Mouse (Mus musculus) adrenal gland, postnatal 36 days (tissue): Measurements from ENCODE around the gene Steap3. TPM values are rescaled to one million over a fixed set of nuclear protein-coding genes. Genes with fewer than 3 reads are reported as not detected.
"Not testable (repeated sequence)": the region's sequence is repeated elsewhere in the genome, so short reads cannot be mapped to it uniquely, and the experiment has no call there.

Experiments used
- DNase-seq, 2 experiments: peaks; one replicate each; pipeline ENCODE4 v3.0.0; 2021; ENCODE audit warnings: mixed read lengths in 1 of 2
- long read RNA-seq, 2 experiments: library from polyadenylated mRNA; stranded (forward); transcript quantifications; one replicate each; pipeline ENCODE4 v2.0.0; 2021; ENCODE audit warnings: borderline sequencing depth in 2 of 2
- total RNA-seq, 2 experiments: library from RNA; stranded (reverse); gene quantifications; 2 replicates each; pipeline ENCODE4 v1.2.3; 2021

Steap3 gene
- total RNA-seq: 10 to 100 TPM; 21.9 to 48.2 TPM
- long read RNA-seq, experiment 1, transcript Steap3-202 (5 exons, 2,752 nt): major isoform, 9 of 14 reads
- long read RNA-seq, experiment 1, partial matches to known transcripts: 0 of 14 reads
- long read RNA-seq, experiment 1, other reads (novel, unspliced or antisense): 5 of 14 reads
- long read RNA-seq, experiment 2, partial matches to known transcripts: 1 of 6 reads
- long read RNA-seq, experiment 2, other reads (novel, unspliced or antisense): 2 of 6 reads

DNA sequence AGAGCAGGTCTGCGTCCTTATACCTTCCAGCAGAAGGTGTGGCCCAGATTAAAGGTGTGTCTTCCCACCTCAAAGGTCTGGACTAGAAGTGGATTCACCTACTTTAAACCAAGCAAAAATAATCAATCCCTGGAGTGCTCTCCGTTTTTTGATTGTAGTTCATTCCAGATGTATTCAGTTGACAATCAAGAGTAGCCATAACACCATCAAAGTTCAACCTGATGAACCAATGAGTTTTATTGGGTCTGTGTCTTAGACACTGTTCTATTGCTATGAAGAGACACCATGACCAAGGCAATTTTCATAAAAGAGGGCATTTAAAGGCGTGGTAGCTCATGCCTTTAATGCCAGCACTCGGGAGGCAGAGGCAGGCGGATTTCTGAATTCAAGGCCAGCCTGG, at the start of gene Steap3:
Gene Steap3, minus strand, starts transcription at position 101 of the 400 bp plus-strand sequence.
- DNase-seq: no peak

DNA sequence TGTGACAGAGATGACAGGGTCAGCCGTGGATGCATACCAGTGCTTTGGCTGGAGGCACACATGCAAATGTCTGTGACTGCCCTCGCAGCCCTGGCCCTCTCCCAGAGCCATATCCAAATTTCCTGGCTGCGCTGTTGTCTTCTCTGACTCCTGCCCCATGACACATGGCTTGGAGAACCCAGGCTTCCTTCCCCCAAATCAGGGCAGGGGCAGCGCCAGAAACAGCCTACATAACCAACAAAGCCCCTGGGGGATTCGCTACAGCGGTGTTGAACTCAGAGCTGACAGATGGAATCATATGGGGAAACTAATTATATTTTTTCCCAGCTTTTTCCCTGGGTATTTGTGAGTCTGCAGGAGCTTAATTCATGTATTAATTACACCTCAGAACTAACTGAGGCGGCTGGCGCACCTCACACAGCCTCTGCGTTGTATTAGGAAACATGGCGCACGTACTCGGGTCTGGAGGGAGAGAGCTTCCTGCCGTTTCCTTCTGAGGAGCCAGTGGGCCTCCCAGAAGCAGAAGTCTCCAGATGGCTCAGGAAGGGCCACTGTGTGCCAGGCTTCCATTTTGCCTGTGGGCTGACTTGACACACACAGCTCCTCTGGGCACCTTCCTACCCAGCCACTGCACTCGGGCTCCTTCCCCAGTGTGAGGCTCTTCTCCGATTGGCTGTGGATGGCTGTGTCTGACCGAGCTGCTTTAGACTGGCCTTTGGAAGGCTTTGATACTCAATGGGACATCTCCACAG, 48.9 kb upstream of the Steap3 start:
- DNase-seq: no peak

DNA sequence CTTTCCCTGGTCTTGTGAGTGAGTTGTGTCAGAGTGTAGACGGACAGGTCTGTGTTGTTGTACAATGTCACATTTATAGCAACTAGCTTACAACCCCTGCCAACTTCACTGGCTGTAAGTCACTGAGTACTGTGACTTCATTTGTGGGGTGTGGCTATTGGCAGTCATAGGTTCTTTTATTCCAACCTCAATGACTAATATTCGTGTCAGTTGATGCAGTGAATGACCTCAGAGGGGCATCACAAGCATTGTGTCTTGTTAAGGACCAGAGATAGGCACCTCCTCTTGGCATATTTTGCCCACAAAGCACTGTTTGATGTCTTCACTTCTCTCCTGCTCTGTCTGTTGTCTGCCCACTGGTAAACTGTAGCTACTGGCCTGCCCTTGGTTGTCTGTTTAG, 33.3 kb upstream of the Steap3 start:
- DNase-seq: no peak

DNA sequence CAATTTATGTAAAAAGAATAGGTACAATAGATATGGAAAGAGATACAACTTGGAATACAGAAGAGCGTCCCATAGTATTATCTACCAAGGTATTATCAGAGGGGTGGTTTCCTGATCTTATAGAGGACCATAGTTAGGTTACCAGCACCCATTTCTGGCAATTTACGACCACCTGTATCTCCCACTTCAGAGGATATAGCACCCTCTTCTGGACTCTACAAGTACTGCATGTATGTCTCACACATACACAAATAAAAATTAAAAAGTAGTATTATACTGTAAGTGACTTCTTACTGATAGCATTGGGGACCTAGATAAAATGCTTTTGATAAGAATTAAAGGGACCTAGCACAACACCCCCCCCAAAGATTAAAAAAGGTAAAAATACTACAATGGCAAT, 24.4 kb upstream of the Steap3 start:
- no peak for DNase-seq

DNA sequence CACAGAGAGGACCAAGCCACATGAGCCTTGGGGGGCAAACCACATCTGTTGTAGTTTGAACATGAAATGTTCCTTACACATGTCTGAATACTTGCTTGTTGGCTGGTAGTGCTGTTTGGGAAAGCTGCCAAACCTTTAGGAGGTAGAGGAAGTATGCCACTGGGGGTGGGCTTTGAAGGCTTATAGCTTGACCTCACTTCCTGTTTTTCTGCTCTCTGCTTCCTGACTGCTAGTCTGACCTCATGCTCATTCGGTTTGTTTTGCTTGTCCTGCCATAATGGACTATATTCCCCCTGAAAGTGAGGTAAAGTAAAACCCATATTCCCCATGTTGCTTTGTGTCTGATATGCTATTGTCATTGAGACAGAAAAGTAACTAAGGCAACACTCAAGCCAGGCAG, 21.3 kb upstream of the Steap3 start:
- no peak for DNase-seq

DNA sequence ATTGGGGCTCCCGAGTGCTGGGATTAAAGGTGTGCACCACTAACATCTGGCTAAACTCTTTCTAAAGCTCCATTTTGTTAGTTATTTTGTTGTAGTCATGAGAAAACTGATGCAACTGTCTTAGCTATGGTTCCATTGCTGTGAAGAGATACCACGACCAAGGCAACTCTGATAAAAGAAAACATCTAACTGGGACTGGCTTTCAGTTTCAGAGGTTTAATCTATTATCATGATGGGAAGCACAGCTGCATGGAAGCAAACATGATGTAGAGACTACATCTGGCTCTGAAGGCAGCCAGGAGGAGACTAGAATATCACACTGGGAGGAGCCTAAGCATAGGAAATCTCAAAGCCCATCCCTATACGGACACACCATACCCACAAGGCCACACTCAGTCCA, 19.2 kb upstream of the Steap3 start:
- no peak for DNase-seq

DNA sequence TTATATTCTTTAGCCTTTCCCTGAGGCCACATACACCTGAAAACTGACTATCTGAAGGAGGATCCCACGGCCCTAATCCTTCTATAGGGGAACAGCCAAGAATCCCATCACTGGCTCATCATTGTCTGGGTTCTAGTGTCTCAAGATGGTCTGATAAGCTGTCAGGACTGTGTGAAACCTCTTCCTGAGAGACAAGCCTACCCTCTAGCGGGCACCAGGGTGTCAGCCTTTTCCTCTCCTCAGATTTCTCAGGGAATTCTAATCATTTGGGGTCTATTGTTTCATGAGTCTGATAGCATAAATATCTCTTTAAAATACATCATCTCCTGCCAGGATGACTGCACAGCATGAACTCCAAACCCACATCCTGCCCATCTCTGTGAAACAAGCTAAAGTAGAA, 17.3 kb upstream of the Steap3 start:
- DNase-seq: no peak

DNA sequence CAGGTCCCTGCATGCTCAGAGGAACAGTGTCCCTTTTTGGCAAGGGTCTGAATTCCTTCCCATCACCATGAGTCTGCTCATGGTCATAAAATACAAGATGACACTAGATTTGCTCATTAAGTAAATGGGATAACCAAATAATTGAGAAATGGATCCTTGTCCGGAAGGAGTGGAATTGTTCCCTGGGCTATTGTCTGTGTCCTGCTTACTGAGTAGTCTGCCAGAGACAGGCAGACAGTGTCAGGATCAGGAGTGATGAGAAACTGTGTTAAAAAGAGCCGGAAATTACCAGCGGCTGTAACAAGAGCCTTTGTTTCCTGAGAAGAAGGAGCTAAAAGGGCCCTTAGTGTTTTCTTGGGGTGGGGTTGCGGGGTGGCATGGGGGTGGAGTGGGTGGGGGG, 15.2 kb upstream of the Steap3 start:
- no peak for DNase-seq

DNA sequence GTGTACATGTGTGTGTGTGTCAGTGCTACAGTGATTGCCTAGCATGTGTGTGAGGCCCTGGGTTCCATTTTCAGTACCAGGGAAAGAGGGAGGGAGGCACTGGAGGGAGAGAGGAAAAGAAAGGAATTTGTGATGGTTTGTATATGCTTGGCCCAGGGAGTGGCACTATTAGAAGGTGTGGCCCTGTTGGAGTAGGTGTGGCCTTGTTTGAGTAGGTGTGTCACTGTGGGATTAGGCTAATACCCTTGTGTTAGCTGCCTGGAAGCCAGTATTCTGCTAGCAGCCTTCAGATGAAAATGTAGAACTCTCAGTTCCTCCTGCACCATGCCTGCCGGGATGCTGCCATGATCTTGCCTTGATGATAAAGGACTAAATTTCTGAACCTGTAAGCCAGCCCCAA, 3.6 kb upstream of the Steap3 start:
- DNase-seq: not testable (repeated sequence)

DNA sequence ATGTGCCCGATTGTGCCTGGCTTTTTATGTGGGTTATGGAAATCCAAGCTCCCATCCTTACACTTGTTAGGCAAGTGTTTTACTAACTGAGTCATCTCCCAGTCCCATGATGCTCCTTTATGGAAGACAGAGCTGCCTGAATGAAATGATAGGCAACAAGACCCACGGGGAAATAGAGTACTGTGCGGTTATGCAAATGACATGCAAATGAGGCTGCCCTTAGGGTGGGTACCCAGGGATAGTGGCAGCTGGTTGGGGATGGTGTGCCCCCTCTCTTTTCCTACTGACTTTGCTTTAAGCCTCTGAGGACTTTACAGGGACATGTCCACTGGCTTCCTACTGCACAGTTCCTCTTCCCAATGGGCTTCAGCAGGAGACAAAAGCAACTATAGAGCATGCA, 2.7 kb upstream of the Steap3 start:
- no peak for DNase-seq

DNA sequence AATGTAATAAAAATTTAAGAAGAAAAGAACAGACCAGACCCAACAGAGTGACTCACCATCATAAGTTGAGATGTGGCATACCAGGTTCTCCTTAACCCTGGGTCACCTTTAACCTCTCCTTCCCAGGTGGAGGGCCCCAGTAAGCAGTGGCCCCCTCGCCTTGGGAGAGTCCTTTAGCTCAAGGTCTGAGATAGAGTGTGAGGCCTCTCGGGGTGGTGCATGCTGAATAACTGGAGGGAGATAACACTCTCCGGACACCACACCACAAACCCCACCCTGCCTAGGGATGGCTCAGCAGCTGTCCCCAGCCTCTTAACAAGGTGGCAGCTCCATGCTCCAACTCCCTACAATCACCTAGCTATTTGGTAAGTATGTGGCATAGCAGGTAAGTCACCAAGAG, 1.6 kb downstream of the Steap3 start:
- DNase-seq: no peak

DNA sequence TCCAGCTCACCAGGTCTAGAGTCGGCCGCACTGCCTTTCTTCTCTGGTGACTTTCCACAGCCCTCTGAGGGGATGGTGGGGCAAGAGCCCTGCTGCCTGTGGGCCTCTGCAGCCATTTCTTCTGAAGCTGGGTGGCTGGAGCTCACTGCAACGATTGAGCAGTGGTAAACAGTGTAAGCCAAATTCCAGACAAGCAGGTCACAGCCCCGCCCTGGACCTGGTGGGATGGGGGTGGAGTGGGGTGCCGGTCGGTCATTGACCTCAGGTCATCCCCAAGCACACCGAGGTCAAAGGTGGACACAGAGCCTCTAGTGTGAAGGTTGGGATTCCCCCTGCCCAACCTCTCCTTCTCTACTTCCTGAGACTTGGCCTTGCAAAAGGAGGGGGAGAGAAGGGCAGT, 2.4 kb downstream of the Steap3 start:
- no peak for DNase-seq

DNA sequence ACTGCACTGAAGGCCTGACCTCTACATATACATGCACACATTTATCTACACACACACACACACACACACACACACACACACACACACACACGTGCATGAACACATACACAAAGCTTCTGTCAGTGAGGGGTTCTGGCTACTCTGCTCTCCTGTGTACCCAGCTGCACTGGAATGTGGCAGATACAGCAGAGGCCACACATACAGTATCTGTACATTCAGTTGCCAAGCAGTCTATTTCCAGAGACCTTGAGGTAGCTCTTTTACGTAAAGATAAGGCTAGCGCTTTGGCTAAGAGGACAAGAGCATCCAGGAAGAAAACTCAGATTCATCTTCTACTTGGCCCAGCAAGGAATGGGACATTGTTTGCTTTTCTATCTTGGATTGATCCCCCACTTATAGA, 4.9 kb downstream of the Steap3 start:
- no peak for DNase-seq

DNA sequence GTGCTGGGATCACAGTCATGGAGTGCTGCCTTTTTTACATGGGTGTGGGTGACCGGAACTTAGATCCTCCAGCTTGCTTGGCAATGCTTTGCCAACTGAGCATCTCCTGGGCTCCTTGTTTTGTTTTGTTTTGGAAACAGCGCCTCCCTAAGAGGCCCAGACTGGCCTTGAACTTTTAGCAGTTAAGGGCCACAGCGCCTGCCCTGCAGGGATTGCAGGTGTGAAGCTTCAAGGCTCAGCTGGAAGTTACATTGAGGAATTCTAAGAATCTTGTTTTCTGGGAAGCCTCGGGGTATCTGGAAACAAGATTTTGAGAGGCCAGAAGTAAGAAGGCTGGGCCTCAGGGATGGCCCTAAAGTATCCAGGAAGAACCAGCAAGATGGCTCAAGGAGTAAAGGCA, 6.0 kb downstream of the Steap3 start:
- DNase-seq: peak; percentile 18 to 33

DNA sequence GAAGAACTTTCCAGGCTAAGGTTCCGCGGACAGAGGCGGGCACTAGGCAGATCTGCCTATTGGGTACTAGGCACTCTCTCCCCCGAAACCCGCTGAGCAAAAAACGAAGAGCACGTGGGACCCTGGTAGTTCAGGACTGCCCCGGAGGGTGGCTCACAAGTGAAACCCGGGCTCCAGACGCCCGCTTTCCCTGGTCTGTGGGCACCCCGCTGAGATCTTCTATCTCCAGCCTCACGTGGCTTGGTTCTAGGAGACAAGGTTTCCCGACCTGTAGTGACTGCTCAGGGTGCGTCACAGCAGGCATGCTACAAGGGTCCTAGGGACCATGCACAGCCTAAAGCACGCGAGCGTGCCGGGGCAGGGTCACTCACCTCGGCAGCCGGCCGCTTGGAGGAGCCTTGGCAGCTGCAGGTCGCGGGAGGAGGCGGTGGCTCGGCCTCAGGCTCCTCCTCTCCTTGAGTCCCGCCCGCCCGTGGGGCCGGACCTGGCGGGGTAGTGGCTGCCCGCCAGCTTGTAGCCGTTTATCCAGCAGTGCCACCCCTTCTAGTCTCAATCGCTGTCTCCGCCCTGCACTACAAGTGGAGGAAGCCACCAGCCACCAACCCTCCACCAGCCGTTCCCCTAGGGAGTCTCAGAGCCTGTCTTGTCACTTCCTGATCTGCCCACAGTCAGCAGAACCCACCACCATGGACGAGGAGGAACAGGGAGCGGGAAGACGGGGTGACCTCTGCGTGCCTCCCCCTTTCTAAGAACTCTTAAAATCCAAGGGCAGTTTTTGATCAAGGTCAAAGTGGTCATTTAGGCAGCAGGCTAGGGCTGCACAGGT, 7.4 kb downstream of the Steap3 start:
- DNase-seq: peak; percentile 96

DNA sequence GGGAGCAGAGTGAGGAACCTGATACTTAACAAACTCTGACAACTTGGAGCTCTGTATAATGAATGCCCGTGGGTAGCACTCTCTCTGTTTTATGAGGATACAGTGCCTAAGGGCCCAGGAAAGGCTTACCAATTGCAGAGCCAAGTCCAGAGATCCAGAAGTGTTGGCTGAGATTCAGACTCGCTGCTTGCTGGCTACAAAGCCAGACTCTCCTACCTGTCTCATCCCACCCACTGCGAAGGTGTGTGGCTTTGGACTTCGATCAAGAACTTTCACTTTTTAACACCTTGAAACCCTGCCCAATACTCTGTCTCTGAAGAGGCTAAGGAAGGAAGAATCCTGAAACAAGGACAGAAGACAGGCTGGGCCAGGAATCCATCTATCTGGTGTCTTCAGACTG, 9.3 kb downstream of the Steap3 start:
- no peak for DNase-seq

DNA sequence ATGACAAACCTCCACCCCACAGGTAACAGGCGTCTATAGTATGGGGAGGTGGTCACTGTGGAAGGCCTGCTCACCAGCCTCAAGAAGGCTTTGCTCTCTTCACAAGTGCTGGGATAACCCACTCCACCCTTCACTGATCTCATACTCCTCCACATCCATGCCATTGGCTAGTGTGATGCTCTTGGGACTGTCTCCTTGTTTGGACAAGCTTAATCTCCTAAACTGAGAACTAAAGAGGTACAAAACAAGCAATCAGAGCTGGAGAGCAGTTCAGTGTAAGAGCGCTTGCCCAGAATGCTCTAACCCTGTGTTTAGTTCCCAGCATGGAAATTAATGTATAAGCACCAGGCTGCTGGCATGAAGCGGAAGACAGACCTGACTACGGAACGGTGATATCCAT, 11.3 kb downstream of the Steap3 start:
- DNase-seq: no peak

DNA sequence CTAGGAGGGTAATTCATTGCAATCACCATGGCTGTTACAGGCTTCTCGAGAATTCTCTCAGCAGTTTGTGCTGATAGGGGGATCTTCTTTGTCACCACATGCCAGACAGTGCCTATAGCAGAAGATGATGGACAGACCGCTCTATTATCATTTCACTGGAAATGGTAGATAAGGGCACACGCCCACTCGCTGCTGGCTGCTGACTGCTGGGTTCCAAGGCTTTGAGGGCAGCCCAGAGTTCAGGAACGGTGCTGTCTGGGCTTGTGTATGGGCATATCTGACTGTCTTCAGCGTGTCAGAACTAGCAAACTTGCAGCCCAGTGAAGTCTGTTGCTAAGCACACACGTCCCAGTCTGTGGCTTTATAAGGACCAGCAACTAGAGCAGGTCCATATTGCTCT, 13.3 kb downstream of the Steap3 start:
- no peak for DNase-seq

DNA sequence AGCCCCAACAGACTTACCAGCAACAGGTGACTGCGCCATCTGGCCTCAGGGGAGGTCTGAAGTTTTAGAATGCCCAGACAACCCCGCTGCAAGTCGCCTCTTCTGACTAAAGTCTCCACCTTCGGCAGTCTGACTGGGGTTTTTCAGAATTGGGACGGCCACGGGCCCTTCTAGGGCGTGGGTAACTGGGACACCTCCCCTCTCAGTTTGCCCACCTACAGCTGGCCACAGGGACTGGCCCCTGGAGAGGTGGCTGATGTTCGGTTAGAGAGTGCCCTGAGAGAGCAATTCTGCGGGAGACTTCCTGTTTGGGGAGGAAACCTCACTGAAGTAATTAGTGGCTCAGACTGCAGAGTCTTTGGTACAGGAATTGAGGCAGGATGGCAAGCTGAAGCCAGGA, 13.8 kb downstream of the Steap3 start:
- DNase-seq: no peak

DNA sequence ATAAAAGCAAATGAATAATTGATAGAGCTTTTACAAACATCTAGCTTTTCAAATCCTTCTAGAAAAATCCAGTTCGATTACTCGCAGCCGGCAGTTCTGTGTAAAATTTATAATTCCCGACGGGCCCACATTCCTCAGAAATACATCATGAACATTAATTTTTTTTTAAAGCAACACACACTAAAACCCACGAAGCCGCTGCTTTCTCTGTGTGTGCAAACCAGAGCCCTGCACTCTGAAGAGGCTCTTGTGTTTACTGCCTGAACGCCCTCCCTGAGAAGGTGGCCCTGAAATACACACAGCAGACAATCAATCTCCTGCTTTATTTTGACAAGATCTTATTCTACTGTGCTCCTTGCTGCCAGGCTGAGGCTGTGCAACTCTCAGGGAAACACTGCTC, 14.3 kb downstream of the Steap3 start:
- DNase-seq: no peak

DNA sequence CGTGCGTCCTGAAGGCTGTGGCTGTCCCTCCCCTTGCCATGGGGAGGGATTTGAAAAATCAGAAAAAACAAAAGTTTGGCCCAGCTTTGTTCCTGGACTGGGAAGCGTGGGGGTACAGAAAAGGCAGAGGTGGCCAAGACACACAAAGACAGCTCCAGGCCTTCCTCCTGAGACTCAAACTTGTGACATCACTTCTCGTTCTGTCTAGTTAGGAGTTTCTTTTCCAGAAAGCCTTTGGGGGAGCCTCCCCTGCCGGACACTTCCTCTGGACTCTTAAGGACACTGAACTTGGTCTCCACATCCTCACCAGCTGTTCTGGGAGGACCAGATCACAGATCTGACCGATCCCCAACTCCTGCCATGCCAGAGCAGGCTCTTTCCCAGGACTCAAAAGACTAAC, 18.8 kb downstream of the Steap3 start:
- DNase-seq: no peak

DNA sequence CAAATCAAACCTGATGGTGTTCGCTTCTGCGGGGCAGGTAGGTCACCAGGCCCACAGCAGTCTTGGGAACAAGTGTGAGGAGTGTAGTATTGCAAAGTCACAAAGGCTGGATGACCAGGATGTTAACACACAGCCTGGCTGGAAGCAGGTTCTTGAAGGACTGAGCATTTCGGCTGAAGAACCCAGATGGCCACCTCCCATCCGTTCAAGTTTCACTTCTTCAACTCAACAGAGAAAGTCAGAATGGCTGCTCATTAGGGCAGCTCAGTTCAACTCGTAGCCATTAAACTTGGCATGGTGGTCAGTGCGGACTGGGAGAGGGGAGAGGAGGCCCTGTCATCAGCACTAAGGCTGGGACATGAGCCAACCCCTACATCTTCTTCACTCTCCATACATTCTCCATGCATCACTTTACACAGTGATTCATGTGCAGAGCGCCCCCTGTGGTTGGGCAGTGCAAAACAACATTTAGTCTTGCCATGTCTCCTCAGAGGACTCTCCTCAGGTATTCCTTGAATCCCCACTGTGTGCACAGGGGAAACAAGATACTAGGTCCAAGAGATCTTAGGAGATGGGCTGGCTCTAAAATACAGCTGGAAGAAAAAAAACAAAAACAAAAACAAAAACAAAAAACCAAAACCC, 19.9 kb downstream of the Steap3 start:
- DNase-seq: no peak

DNA sequence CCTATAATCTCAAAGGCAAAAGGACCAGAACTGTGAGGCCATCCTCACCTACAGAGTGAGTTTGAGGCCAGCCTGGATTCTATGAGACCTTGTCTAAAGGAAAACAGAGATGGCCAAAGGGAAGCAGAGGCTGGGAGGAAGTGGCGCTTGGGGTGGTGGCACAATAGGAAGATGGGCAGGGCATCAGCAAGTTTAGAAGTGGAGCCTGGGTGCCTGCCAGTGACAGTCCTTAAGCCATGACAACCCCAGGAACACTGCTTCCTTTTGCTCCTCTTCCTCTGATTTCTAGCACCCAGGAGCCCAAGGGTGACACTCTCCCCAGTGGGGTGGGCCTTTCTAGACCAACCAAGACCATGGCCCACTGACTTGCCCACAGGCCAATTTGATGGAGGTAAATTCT, 21.3 kb downstream of the Steap3 start:
- DNase-seq: no peak
